Mouse (Mus musculus) liver, postnatal 0 days (tissue): Measurements from ENCODE around the gene Fcamr. TPM values are rescaled to one million over a fixed set of nuclear protein-coding genes. Genes with fewer than 3 reads are reported as not detected.

Experiments
- ATAC-seq: fragments of 200-750 bp; cut with Nextera tagmentation; 2 replicates; pipeline ENCODE4 v1.8.0; 2017; ENCODE audit warnings: mild to moderate bottlenecking, moderate library complexity
- DNase-seq: peaks from one replicate; pipeline ENCODE4 v3.0.0-alpha.2; 2016
- H3K27ac ChIP-seq: fragments of 300-500 bp; sonication (generic); 2 replicates; pipeline ENCODE4 v1.5.1; 2014; ENCODE audit warnings: antibody characterized with exemption, moderate library complexity, mild to moderate bottlenecking, low read depth
- H3K27me3 ChIP-seq: fragments of 300-500 bp; sonication (generic); 2 replicates; pipeline ENCODE4 v1.6.1; 2014; ENCODE audit warnings: low read length, control low read depth, mixed read lengths; ENCODE audit not compliant: insufficient read depth
- H3K36me3 ChIP-seq: fragments of 300-500 bp; sonication (generic); replicated peaks from 2 replicates; pipeline ENCODE4 v1.6.1; 2014; ENCODE audit warnings: mild to moderate bottlenecking, control low read depth, low read length, moderate library complexity, mixed read lengths; ENCODE audit not compliant: insufficient read depth
- H3K4me1 ChIP-seq: fragments of 300-500 bp; sonication (generic); 2 replicates; pipeline ENCODE4 v1.6.1; 2014; ENCODE audit warnings: antibody characterized with exemption, mild to moderate bottlenecking, control low read depth; ENCODE audit not compliant: insufficient read depth
- H3K4me2 ChIP-seq: fragments of 300-500 bp; sonication (generic); 2 replicates; pipeline ENCODE4 v1.6.1; 2014; ENCODE audit warnings: low read depth, mild to moderate bottlenecking, low read length, moderate library complexity, mixed read lengths
- H3K4me3 ChIP-seq: fragments of 300-500 bp; sonication (generic); 2 replicates; pipeline ENCODE4 v1.5.1; 2014; ENCODE audit warnings: low read depth, low read length
- H3K9ac ChIP-seq: fragments of 300-500 bp; sonication (generic); replicated peaks from 2 replicates; pipeline ENCODE4 v1.6.1; 2014; ENCODE audit warnings: mild to moderate bottlenecking, moderate library complexity
- H3K9me3 ChIP-seq: fragments of 300-500 bp; sonication (generic); 2 replicates; pipeline ENCODE4 v1.6.1; 2016; ENCODE audit warnings: mild to moderate bottlenecking, control low read depth, low read length, mixed read lengths
- CTCF ChIP-seq: sonication (generic); IDR thresholded peaks from 2 replicates; pipeline ENCODE4 v1.5.1; 2016; ENCODE audit warnings: antibody characterized with exemption, low read depth
- EP300 ChIP-seq: IDR thresholded peaks from 2 replicates; pipeline ENCODE4 v1.6.1; 2016; ENCODE audit warnings: antibody characterized with exemption, low read depth, mild to moderate bottlenecking
- WGBS: fragments of 180-500 bp; shearing (Covaris S2); extraction: QIAGEN DNeasy Blood & Tissue Kit; methylation state at CpG from one replicate; pipeline ENCODE4 v1.1.7; 2014; ENCODE audit not compliant: insufficient replicate concordance; 5-methylcytosine and 5-hydroxymethylcytosine counted together
- polyA plus RNA-seq: library from polyadenylated mRNA; unstranded; fragments of >200 nt; fragmentation: Nextera tagmentation; extraction: Ambion mirVana; gene quantifications from 2 replicates; pipeline ENCODE4 v1.2.1, GENCODE M21; 2015

Gene Fcamr
- polyA plus RNA-seq, 1 experiment from 2014 or later = not detected

- ATAC-seq (peak; percentile 77), DNase-seq (no peak)
- TF ChIP-seq CTCF = no peak
- no peak; the same call in 1 of the 2 replicates for TF ChIP-seq EP300
- no peaks in the 10 kb centered on the region for H3K27me3 ChIP-seq
- peak overlapping the region; percentile 84 for H3K27ac ChIP-seq
- peaks cover 3% of the 10 kb centered on the region for H3K4me1 ChIP-seq
- no peak overlapping the region for H3K9ac ChIP-seq
- no peak overlapping the region for H3K4me3 ChIP-seq
- H3K36me3 ChIP-seq = no peaks in the 10 kb centered on the region
- 0 out of 2 replicates have a peak overlapping the region, but pooled peaks have one; percentile 3 for H3K4me2 ChIP-seq
- 48% methylated on average over 8 of the region's 8 CpGs for WGBS
- H3K9me3 ChIP-seq = no peaks in the 10 kb centered on the region
Observed at GRCm38 (mm10) chr1:130840599-130841379, 40.1 kb downstream of the Fcamr start.

GRCm38 (mm10) chr1:130841621-130842020 lies 40.9 kb downstream of the Fcamr start:
- no peak overlapping the region for H3K9ac ChIP-seq
- H3K4me2 ChIP-seq = no peak overlapping the region
- H3K4me1 ChIP-seq = peaks cover 3% of the 10 kb centered on the region
- no peak for DNase-seq
- ATAC-seq = no peak
- no peak for TF ChIP-seq EP300
- no peak for TF ChIP-seq CTCF
- no peaks in the 10 kb centered on the region for H3K36me3 ChIP-seq
- no peaks in the 10 kb centered on the region for H3K27me3 ChIP-seq
- WGBS = 82% methylated on average over 7 of the region's 7 CpGs
- no peak overlapping the region for H3K4me3 ChIP-seq
- H3K27ac ChIP-seq = peak overlapping the region; percentile 51
- H3K9me3 ChIP-seq = no peaks in the 10 kb centered on the region

GRCm38 (mm10) chr1:130844516-130844915 lies 43.8 kb downstream of the Fcamr start:
- H3K9me3 ChIP-seq = no peaks in the 10 kb centered on the region
- H3K4me3 ChIP-seq = no peak overlapping the region
- no peaks in the 10 kb centered on the region; the same call in none of the 2 replicates for H3K4me1 ChIP-seq
- no peak overlapping the region for H3K9ac ChIP-seq
- no peaks in the 10 kb centered on the region for H3K36me3 ChIP-seq
- WGBS = 75% methylated on average over 7 of the region's 7 CpGs
- DNase-seq (no peak), ATAC-seq (no peak)
- TF ChIP-seq CTCF (no peak), EP300 (no peak)
- H3K27me3 ChIP-seq = no peaks in the 10 kb centered on the region
- no peak overlapping the region for H3K27ac ChIP-seq
- H3K4me2 ChIP-seq = no peak overlapping the region

- 81% methylated on average over 10 of the region's 10 CpGs for WGBS
- Histone ChIP-seq H3K36me3 (no peaks in the 10 kb centered on the region), H3K4me3 (no peak overlapping the region), H3K4me2 (no peak overlapping the region), H3K9me3 (no peaks in the 10 kb centered on the region), H3K27me3 (no peaks in the 10 kb centered on the region), H3K9ac (no peak overlapping the region), H3K27ac (no peak overlapping the region), H3K4me1 (no peaks in the 10 kb centered on the region)
- no peak for DNase-seq
- ATAC-seq = no peak
- TF ChIP-seq CTCF (no peak), EP300 (no peak)
Observed at GRCm38 (mm10) chr1:130849530-130850214, 49.0 kb downstream of the Fcamr start.

GRCm38 (mm10) chr1:130850405-130850804 lies 49.7 kb downstream of the Fcamr start:
- no peak for DNase-seq
- WGBS = 56% methylated on average over 5 of the region's 5 CpGs
- TF ChIP-seq EP300 = no peak
- TF ChIP-seq CTCF = no peak

GRCm38 (mm10) chr1:130854819-130855218 lies 54.1 kb downstream of the Fcamr start:
- TF ChIP-seq EP300 (no peak), CTCF (no peak)
- 76% methylated on average over 9 of the region's 9 CpGs for WGBS
- Histone ChIP-seq H3K4me2 (no peak overlapping the region), H3K36me3 (no peaks in the 10 kb centered on the region), H3K9ac (no peak overlapping the region), H3K27me3 (no peaks in the 10 kb centered on the region), H3K27ac (no peak overlapping the region), H3K9me3 (no peaks in the 10 kb centered on the region), H3K4me3 (no peak overlapping the region), H3K4me1 (no peaks in the 10 kb centered on the region)
- no peak for ATAC-seq
- no peak for DNase-seq

More at GRCm38 (mm10) chr1:130850405-130850804, 49.7 kb downstream of the Fcamr start:
- no peaks in the 10 kb centered on the region for H3K4me1 ChIP-seq
- no peaks in the 10 kb centered on the region for H3K27me3 ChIP-seq
- no peak overlapping the region for H3K4me2 ChIP-seq
- peak overlapping the region; percentile 16; the same call in 1 of the 2 replicates for H3K27ac ChIP-seq
- no peaks in the 10 kb centered on the region for H3K9me3 ChIP-seq
- H3K9ac ChIP-seq = no peak overlapping the region
- ATAC-seq = no peak
- H3K36me3 ChIP-seq = no peaks in the 10 kb centered on the region
- no peak overlapping the region for H3K4me3 ChIP-seq
